Mouse (Mus musculus) bone marrow, adult 2 months (tissue): ENCODE measurements at regions not wholly inside any gene's neighbourhood (a gene's known extent, or its start where the extent isn't known, plus 50 kb on each side); places are given as distances from the start of the nearest gene placed in this dataset.
"Not testable (repeated sequence)": the region's sequence is repeated elsewhere in the genome, so short reads cannot be mapped to it uniquely, and the experiment has no call there.

Experiments
- H3K27ac ChIP-seq: fragments of 200-500 bp; 2 replicates; pipeline ENCODE4 v1.5.1; 2012; ENCODE audit warnings: low read depth, mild to moderate bottlenecking, control low read depth, inconsistent platforms, low read length; ENCODE audit not compliant: control insufficient read depth, poor library complexity, insufficient read depth
- H3K4me1 ChIP-seq: fragments of 200-500 bp; 2 replicates; pipeline ENCODE4 v1.6.1; 2011; ENCODE audit warnings: low read length; ENCODE audit not compliant: control insufficient read depth, insufficient read depth
- H3K4me3 ChIP-seq: fragments of 200-500 bp; replicated peaks from 2 replicates; pipeline ENCODE3; 2011; ENCODE audit warnings: mild to moderate bottlenecking, low read depth, low read length, control low read depth; ENCODE audit not compliant: control insufficient read depth
- CTCF ChIP-seq: fragments of 200-500 bp; IDR thresholded peaks from 2 replicates; pipeline ENCODE4 v1.5.1; 2011; ENCODE audit warnings: low read length, control low read depth; ENCODE audit not compliant: control insufficient read depth, insufficient read depth
- POLR2A ChIP-seq: fragments of 200-500 bp; IDR thresholded peaks from 2 replicates; pipeline ENCODE4 v1.6.1; 2011; ENCODE audit warnings: low read depth, mild to moderate bottlenecking, control low read depth, low read length, borderline replicate concordance; ENCODE audit not compliant: control insufficient read depth
- WGBS: fragments of 180-500 bp; shearing (Covaris S2); methylation state at CpG from one replicate; pipeline ENCODE4 v1.1.7; 2018; 5-methylcytosine and 5-hydroxymethylcytosine counted together

- 81% methylated on average over 7 of the region's 7 CpGs for WGBS
- Histone ChIP-seq H3K4me3 (no peak overlapping the region), H3K27ac (no peak overlapping the region), H3K4me1 (no peaks in the 10 kb centered on the region)
- TF ChIP-seq CTCF (no peak), POLR2A (no peak)
Measured at GRCm38 (mm10) chr15:38433386-38433785, 1008.0 kb downstream of the 4930447A16Rik start.

- H3K27ac ChIP-seq, H3K4me1 ChIP-seq, H3K4me3 ChIP-seq: not testable (repeated sequence)
- WGBS: 92% methylated on average over 2 of the region's 2 CpGs
Measured at GRCm38 (mm10) chr15:38434239-38434638, 1008.9 kb downstream of the 4930447A16Rik start.
